Mouse (Mus musculus): Measurements from ENCODE around the gene Olfr288. TPM values are rescaled to one million over a fixed set of nuclear protein-coding genes. Genes with fewer than 3 reads are reported as not detected.

Gene Olfr288
- total RNA-seq, 2 experiments from 2014 or later = not detected

Other genes with a start within 250 kb of the Olfr288 start
- gene Tmem106c, start 231.3 kb downstream of the Olfr288 start, total RNA-seq (2015) = 41.7 and 48.4 TPM in 2 replicates
- 26.2 and 30.1 TPM in 2 replicates for gene Tmem106c, start 231.3 kb downstream of the Olfr288 start, total RNA-seq (2017)
- 0.05 TPM in 1 of 2 replicates, not detected in the other for gene Col2a1, start 190.8 kb downstream of the Olfr288 start, total RNA-seq (2015)
- not detected in 2 replicates for gene Col2a1, start 190.8 kb downstream of the Olfr288 start, total RNA-seq (2017)
- gene Pfkm, start 103.0 kb downstream of the Olfr288 start, total RNA-seq (2015) = 5.4 and 5.9 TPM in 2 replicates
- 14.1 and 20.0 TPM in 2 replicates for gene Pfkm, start 103.0 kb downstream of the Olfr288 start, total RNA-seq (2017)
- 55.1 and 60.2 TPM in 2 replicates for gene Senp1, start 101.8 kb downstream of the Olfr288 start, total RNA-seq (2015)
- gene Senp1, start 101.8 kb downstream of the Olfr288 start, total RNA-seq (2017) = 53.0 and 57.6 TPM in 2 replicates
- 28.4 and 28.8 TPM in 2 replicates for gene Asb8, start 29.9 kb downstream of the Olfr288 start, total RNA-seq (2015)
- gene Asb8, start 29.9 kb downstream of the Olfr288 start, total RNA-seq (2017) = 25.3 and 27.6 TPM in 2 replicates
- not detected in 2 replicates for gene Ccdc184, start 28.4 kb downstream of the Olfr288 start, total RNA-seq (2015)
- not detected in 2 replicates for gene Ccdc184, start 28.4 kb downstream of the Olfr288 start, total RNA-seq (2017)
- gene Gm44579, start 25.4 kb upstream of the Olfr288 start, total RNA-seq (2015) = not detected in 2 replicates
- gene Gm44579, start 25.4 kb upstream of the Olfr288 start, total RNA-seq (2017) = not detected in 2 replicates
- gene Olfr287, start 25.5 kb upstream of the Olfr288 start, total RNA-seq (2015) = 0.07 and 0.42 TPM in 2 replicates
- gene Olfr287, start 25.5 kb upstream of the Olfr288 start, total RNA-seq (2017) = not detected in 2 replicates
- not detected in 2 replicates for gene Olfr286, start 38.9 kb upstream of the Olfr288 start, total RNA-seq (2015)
- not detected in 2 replicates for gene Olfr286, start 38.9 kb upstream of the Olfr288 start, total RNA-seq (2017)
- gene H1fnt, start 61.8 kb upstream of the Olfr288 start, total RNA-seq (2015) = not detected in 2 replicates
- gene H1fnt, start 61.8 kb upstream of the Olfr288 start, total RNA-seq (2017) = not detected in 2 replicates
- not detected in 2 replicates for gene Zfp641, start 100.6 kb upstream of the Olfr288 start, total RNA-seq (2015)
- gene Zfp641, start 100.6 kb upstream of the Olfr288 start, total RNA-seq (2017) = not detected in 2 replicates
- gene Olfr285, start 121.8 kb upstream of the Olfr288 start, total RNA-seq (2015) = not detected in 2 replicates
- not detected in 2 replicates for gene Olfr285, start 121.8 kb upstream of the Olfr288 start, total RNA-seq (2017)
- not detected in 2 replicates for gene Olfr284, start 145.4 kb upstream of the Olfr288 start, total RNA-seq (2015)
- not detected in 2 replicates for gene Olfr284, start 145.4 kb upstream of the Olfr288 start, total RNA-seq (2017)
- not detected in 2 replicates for gene Olfr283, start 185.4 kb upstream of the Olfr288 start, total RNA-seq (2015)
- not detected in 2 replicates for gene Olfr283, start 185.4 kb upstream of the Olfr288 start, total RNA-seq (2017)
- gene Olfr282, start 235.7 kb upstream of the Olfr288 start, total RNA-seq (2015) = not detected in 2 replicates
- not detected in 2 replicates for gene Olfr282, start 235.7 kb upstream of the Olfr288 start, total RNA-seq (2017)